Mouse (Mus musculus) E14TG2a.4 (cell line): Measurements from ENCODE around the gene Vmn1r171.
"Not testable (repeated sequence)": the region's sequence is repeated elsewhere in the genome, so short reads cannot be mapped to it uniquely, and the experiment has no call there.

Experiments
- H3K27me3 ChIP-seq: 2 replicates; pipeline ENCODE4 v1.6.1; 2014; ENCODE audit warnings: low read length, control low read depth; ENCODE audit not compliant: insufficient read depth
- H3K36me3 ChIP-seq: 2 replicates; pipeline ENCODE4 v1.6.1; 2014; ENCODE audit warnings: low read length, control low read depth; ENCODE audit not compliant: insufficient read depth
- H3K4me1 ChIP-seq: replicated peaks from 2 replicates; pipeline ENCODE4 v1.6.1; 2014; ENCODE audit warnings: low read depth, low read length, control low read depth
- H3K4me3 ChIP-seq: replicated peaks from 2 replicates; pipeline ENCODE4 v1.5.1; 2014; ENCODE audit warnings: mild to moderate bottlenecking, low read length
- H3K9me3 ChIP-seq: 2 replicates; pipeline ENCODE4 v1.6.1; 2014; ENCODE audit warnings: low read length, control low read depth
- CTCF ChIP-seq: conservative IDR thresholded peaks from 2 replicates; pipeline ENCODE4 v1.5.1; 2014; ENCODE audit warnings: low read length
- NANOG ChIP-seq: IDR thresholded peaks from 2 replicates; pipeline ENCODE4 v1.6.1; 2014; ENCODE audit warnings: borderline replicate concordance, low read length, mixed read lengths
- POU5F1 ChIP-seq: IDR thresholded peaks from 2 replicates; pipeline ENCODE4 v1.6.1; 2014; ENCODE audit warnings: low read length, borderline replicate concordance

Vmn1r171 gene

DNA sequence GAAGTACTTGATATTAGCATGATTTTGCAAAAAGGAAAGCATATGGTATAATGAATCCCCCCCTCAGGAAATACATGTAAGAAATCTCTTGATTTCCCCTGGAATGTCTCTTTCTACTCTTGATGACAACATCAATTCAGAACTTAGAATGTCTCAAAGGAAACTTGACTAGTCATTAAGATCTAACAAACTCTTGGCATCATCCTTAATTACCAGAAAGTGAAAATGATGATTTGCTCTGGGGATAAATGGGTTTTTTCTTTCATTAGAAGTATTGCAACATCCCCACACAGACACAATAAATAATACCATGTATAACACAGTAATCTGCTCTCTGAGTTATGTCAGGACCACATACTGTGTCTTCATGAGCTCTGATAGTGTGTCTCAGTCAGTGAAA, at the start of gene Vmn1r171:
Gene Vmn1r171, plus strand, starts transcription at position 301 of the 400 bp plus-strand sequence.
- no peaks in the 10 kb centered on the region for H3K27me3 ChIP-seq
- TF ChIP-seq CTCF (no peak), POU5F1 (no peak), NANOG (no peak)
- no peak within 1 kb of the TSS for H3K4me3 ChIP-seq
- H3K4me1 ChIP-seq = no peaks in the 10 kb centered on the region
- no peaks in the 10 kb centered on the region for H3K9me3 ChIP-seq
- no peaks in the 10 kb centered on the region for H3K36me3 ChIP-seq

DNA sequence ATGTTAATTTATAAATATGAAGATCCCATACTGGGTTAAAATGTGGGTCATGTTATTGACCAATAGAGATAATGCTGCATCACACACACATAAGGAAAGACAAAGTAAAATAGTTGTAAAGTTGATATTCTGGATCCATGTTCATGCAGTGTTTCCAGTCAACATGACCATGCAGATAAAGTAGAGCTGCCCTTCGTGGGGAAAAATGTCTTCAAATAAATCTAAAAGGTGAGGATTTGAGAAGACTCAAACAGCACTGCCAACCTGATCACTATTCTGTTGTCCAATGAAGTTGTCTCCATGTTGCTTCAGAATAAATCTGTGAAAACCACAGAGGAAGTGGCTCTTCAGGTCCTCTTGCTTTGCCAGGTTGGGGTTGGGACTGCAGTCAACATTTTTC, 24.6 kb upstream of the Vmn1r171 start, which contains the start of gene Vmn1r170:
Gene Vmn1r170, plus strand, starts transcription at position 301 of the 400 bp plus-strand sequence.
- not testable (repeated sequence) for H3K36me3 ChIP-seq, H3K9me3 ChIP-seq, H3K4me1 ChIP-seq, H3K4me3 ChIP-seq, H3K27me3 ChIP-seq

DNA sequence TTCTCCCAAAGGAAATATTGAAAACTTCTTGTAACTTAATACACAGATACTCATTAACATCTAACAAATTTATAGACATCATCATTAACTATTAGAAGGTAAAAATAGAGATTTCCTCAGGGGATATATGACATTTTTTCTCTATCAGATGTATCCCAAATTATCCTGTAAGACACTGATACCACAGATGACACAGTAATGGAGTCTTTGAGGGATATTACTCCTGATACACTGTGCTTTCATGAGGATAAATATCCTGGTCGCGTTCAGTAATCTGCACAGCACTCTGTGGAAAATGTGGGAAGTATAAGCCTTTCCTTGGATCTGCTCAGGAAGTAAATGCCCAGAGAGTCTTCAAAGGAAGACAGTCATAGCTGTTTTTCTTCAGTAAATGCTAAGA, 27.5 kb downstream of the Vmn1r171 start, which contains the start of gene Vmn1r172:
Gene Vmn1r172, plus strand, starts transcription at position 301 of the 400 bp plus-strand sequence.
- Histone ChIP-seq H3K36me3 (no peaks in the 10 kb centered on the region), H3K4me3 (no peak within 1 kb of the TSS), H3K4me1 (no peaks in the 10 kb centered on the region), H3K9me3 (no peaks in the 10 kb centered on the region), H3K27me3 (no peaks in the 10 kb centered on the region)
- TF ChIP-seq POU5F1 (no peak), CTCF (no peak), NANOG (no peak)
